Mouse (Mus musculus): ENCODE measurements around the gene Xrcc4. TPM values are rescaled to one million over a fixed set of nuclear protein-coding genes. Genes with fewer than 3 reads are reported as not detected.
"Not testable (repeated sequence)": the region's sequence is repeated elsewhere in the genome, so short reads cannot be mapped to it uniquely, and the experiment has no call there.

Xrcc4 gene
- total RNA-seq, 2 experiments from 2014 or later = 16.2 to 20.1 TPM

GRCm38 (mm10) chr13:89828429-89828970 is 260.9 kb downstream of the Xrcc4 start:
- ATAC-seq (replicated peaks; ENCODE audit: poor library complexity) = no peak

GRCm38 (mm10) chr13:89827838-89828237 is 261.6 kb downstream of the Xrcc4 start:
- peak; percentile 89 for ATAC-seq (replicated peaks; ENCODE audit: poor library complexity)

- ATAC-seq (replicated peaks; ENCODE audit: poor library complexity) = no peak
These were observed 274.9 kb downstream of the Xrcc4 start for GRCm38 (mm10) chr13:89814543-89814942.

GRCm38 (mm10) chr13:89812169-89812568 is 277.2 kb downstream of the Xrcc4 start:
- no peak for ATAC-seq (replicated peaks; ENCODE audit: poor library complexity)

GRCm38 (mm10) chr13:89809024-89809423 is 280.4 kb downstream of the Xrcc4 start:
- ATAC-seq (replicated peaks; ENCODE audit: poor library complexity) = peak; percentile 76

GRCm38 (mm10) chr13:89801901-89802300 is 287.5 kb downstream of the Xrcc4 start:
- no peak for ATAC-seq (replicated peaks; ENCODE audit: poor library complexity)

GRCm38 (mm10) chr13:89797721-89798120 is 291.7 kb downstream of the Xrcc4 start:
- no peak for ATAC-seq (replicated peaks; ENCODE audit: poor library complexity)

- no peak for ATAC-seq (replicated peaks; ENCODE audit: poor library complexity)
These were observed 297.9 kb downstream of the Xrcc4 start for GRCm38 (mm10) chr13:89791475-89791874.

GRCm38 (mm10) chr13:89782886-89783285 is 306.5 kb downstream of the Xrcc4 start:
- ATAC-seq (replicated peaks; ENCODE audit: poor library complexity) = no peak

- no peak for ATAC-seq (replicated peaks; ENCODE audit: poor library complexity)
These were observed 309.1 kb downstream of the Xrcc4 start for GRCm38 (mm10) chr13:89780276-89780675.

- peak; percentile 82 for ATAC-seq (replicated peaks; ENCODE audit: poor library complexity)
These were observed 310.0 kb downstream of the Xrcc4 start for GRCm38 (mm10) chr13:89779208-89779911.

- no peak for ATAC-seq (replicated peaks; ENCODE audit: poor library complexity)
These were observed 311.6 kb downstream of the Xrcc4 start for GRCm38 (mm10) chr13:89777764-89778163.

GRCm38 (mm10) chr13:89777146-89777545 is 312.3 kb downstream of the Xrcc4 start:
- no peak for ATAC-seq (replicated peaks; ENCODE audit: poor library complexity)

- ATAC-seq (replicated peaks; ENCODE audit: poor library complexity) = peak; percentile 41; the same call in 1 of the 2 replicates
These were observed 322.9 kb downstream of the Xrcc4 start for GRCm38 (mm10) chr13:89766551-89766950.

GRCm38 (mm10) chr13:89765966-89766365 is 323.4 kb downstream of the Xrcc4 start:
- ATAC-seq (replicated peaks; ENCODE audit: poor library complexity) = peak; percentile 100

- no peak for ATAC-seq (replicated peaks; ENCODE audit: poor library complexity)
These were observed 327.1 kb downstream of the Xrcc4 start for GRCm38 (mm10) chr13:89762339-89762738.

- no peak for ATAC-seq (replicated peaks; ENCODE audit: poor library complexity)
These were observed 333.1 kb downstream of the Xrcc4 start for GRCm38 (mm10) chr13:89756347-89756746.

GRCm38 (mm10) chr13:89750562-89750961 is 338.8 kb downstream of the Xrcc4 start:
- ATAC-seq (replicated peaks; ENCODE audit: poor library complexity) = not testable (repeated sequence)

GRCm38 (mm10) chr13:89743201-89743600 is 346.2 kb downstream of the Xrcc4 start:
- no peak for ATAC-seq (replicated peaks; ENCODE audit: poor library complexity)

- ATAC-seq (replicated peaks; ENCODE audit: poor library complexity) = no peak
These were observed 346.7 kb downstream of the Xrcc4 start for GRCm38 (mm10) chr13:89742686-89743200.

GRCm38 (mm10) chr13:89741766-89742685 is 347.4 kb downstream of the Xrcc4 start, which contains the start of gene Vcan:
Vcan (minus strand) TSS chr13:89742509.
- 0 out of 2 replicates have a peak, but pooled peaks have one; percentile 5 for ATAC-seq (replicated peaks; ENCODE audit: poor library complexity)
